Mouse (Mus musculus): Measurements from ENCODE around the gene Ly6g6e. TPM values are rescaled to one million over a fixed set of nuclear protein-coding genes. Genes with fewer than 3 reads are reported as not detected.

Ly6g6e gene
- total RNA-seq, 1 experiment from 2014 or later, result not detected

DNA sequence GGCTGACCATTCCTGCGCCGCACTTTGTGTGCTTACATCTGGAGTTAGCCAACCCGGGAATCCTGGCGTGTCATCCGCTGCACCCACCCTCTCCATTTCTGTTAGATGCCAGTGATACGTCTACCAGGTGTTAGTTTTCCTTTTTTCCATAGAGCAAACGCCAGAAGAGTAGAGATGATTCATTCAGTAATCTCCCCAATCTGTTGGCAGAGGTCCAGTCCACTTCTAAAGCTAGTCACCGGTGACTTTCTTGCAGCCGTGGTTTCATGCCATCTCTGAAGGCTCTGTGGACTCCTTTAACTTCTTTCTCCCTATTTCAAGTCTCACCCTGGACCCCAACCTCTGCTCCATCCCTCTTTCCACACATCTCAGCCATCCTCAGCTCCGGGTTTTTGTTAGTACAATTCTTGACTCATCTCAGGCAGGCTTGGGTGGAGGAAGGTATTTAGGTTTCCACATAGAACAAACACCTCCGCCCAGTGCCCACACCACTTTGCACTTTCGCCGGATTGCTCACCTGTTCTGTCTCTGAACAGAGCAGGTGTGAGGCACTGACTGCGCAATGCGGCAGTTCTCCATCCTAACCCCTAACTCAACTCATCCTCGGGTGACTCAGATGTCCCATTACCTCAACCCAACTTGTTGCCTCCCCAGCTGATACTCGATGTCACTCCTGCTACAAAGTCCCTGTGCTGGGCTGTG lies 8.3 kb upstream of the Ly6g6e start:
- no peak for ATAC-seq (replicated peaks; ENCODE audit: low read depth, poor library complexity, severe bottlenecking)

DNA sequence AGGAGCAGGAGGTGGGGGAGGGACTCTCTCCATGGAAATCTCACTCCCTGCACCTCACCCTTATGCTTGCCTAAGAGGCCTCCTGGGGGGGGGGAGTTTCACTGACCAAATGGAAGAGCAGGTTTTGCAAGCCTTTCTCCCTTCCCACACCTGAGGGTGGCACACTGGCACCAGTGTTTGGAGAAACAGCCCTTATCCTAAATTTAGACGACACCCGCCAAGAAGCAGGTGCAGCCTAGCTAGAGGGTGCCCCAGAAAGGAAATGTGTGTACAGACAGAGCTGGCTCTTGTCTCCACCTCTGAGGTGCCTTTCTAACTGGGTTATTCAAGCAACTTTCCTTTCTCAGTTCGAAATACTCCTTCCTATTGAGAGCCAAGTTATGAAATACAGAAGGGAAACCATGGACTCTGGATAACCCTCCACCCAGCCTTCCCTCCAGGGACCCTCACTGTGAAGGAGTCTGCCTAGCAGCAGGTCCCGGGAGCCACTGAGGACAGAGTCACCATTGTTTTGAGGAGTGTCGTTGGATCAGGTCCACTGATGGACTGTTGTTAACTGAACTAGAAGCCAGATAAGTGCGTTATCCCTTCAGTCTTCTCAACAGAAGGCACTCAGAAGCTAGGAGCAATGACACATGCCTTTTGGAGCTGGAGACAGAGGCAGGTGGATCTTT lies 6.0 kb upstream of the Ly6g6e start:
- no peak for ATAC-seq (replicated peaks; ENCODE audit: low read depth, poor library complexity, severe bottlenecking)

DNA sequence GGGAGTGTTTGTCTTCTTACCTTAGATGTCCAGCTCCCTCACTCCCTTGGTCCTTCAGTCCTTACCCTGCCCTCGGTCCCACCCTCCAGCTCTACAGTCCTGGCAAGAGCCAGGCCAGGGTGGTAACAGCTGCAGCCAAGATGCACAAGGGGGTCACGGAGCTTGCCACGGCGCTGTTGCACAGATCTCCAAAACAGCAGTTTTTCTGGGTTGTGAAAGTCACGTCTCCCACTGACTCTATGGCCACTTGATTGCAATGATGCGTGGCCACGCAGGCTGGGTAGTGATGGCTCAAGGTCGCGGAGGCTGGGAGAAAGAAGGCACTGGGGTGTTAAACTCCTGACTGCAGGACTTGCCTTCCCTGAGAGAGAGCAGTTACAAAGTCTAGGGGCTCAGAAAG lies 5.2 kb upstream of the Ly6g6e start:
- no peak for ATAC-seq (replicated peaks; ENCODE audit: low read depth, poor library complexity, severe bottlenecking)

DNA sequence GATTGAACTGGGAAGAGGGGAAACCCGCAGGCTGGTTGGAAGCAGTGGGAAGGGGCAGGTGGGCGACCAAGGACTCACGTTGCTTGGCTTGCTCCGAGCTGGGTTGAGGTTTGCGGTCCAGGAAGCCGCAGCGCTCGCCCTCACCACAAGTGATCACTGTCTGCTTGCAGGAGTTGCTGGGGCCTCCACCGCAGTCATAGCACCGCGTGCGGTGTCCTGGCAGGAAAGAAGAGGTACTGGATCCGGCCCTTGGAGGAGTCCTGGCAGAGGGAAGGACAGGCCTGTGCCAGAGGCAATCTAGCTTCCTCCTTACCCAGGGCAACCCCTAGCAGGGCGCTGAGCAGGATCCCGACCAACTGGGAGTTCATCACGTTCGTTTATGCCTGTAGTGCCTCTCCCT lies 2.6 kb upstream of the Ly6g6e start:
- peak; percentile 65 for ATAC-seq (replicated peaks; ENCODE audit: low read depth, poor library complexity, severe bottlenecking)

DNA sequence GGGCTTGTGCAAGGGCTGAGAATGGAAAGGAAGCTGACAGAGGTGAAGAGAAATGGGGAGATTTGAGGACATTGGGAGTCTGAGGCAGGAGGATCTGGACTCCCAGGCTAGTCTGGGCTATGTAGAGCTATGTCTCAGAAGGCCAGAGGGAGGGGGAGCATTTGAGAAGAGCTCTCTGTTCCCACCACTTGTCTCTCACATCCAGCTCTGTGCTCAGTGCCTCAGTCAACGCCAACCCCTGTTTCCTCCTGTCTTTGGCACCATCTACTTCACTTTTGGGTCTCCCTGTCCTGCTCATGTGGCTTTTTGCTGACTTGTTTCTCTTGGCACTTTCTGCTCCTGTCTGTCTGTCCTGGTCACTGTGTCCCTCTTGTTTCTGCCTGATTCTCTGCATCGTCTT lies 583 bp downstream of the Ly6g6e start:
- ATAC-seq (replicated peaks; ENCODE audit: low read depth, poor library complexity, severe bottlenecking), result no peak

DNA sequence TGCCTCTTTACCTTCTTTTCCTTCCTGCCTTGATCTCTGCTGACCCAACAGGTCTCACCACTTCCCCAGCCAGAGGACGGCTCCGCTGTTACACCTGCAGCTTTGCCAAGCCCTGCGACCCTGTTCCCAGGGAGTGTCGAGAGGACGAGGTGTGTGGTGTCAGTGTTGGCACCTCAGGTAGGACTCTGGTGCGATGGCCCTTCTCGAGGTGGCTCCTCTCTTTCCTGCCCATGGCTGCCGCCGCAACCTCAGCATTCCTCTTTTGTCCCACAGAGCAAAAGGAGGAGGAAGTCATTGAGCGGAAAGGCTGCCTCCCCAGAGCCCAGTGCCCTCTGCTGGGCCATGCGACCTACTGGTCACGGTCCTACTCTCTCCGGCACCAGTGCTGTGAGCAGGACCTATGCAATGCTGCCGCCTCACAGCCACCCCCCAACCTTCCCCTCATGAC lies 1.1 kb downstream of the Ly6g6e start, which contains the start of gene Ly6g6d:
Gene Ly6g6d (minus strand): TSS at position 280 of the 448 bp plus-strand sequence.
- ATAC-seq (replicated peaks; ENCODE audit: low read depth, poor library complexity, severe bottlenecking), result peak; percentile 16; the same call in 1 of the 2 replicates

DNA sequence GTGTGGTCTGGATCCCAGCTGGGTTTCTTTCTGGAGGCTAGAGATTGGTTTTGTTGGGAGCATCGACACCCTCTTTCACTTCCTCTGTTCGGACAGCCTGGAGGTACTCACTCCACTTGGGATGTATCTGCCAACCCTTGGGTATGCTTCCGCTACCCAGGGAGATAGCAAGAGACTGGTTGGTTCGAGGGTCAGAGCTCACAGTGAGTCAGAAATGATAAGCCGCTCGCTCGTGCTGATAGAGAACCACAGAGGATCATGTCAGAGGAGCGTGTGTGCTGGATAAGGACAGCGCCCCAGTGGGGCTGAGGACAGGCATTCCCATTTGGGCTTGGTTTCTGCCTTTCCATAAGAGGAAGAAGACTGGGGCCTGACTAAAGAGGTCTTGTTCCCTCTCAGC lies 3.1 kb downstream of the Ly6g6e start:
- ATAC-seq (replicated peaks; ENCODE audit: low read depth, poor library complexity, severe bottlenecking), result peak; percentile 80

DNA sequence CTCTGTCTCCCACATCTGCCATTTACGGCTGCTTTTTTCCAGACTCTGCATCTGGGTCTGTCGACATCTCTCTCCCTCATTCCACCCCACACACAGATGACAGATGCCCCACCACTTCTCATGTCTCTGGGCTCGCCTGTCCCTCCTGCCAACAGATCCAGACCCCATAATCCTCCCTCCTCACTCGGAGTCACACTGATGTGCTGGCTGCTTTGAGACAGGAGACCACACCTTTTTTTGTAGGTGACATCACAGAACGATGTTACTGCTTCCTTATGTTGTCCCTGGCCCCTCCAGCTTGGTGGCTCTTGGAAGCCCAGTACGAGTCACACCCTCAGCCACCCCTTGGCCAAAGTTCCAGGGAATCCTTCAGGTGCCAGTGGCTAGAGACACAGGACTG lies 3.5 kb downstream of the Ly6g6e start:
- ATAC-seq (replicated peaks; ENCODE audit: low read depth, poor library complexity, severe bottlenecking), result peak; percentile 9; the same call in 1 of the 2 replicates

DNA sequence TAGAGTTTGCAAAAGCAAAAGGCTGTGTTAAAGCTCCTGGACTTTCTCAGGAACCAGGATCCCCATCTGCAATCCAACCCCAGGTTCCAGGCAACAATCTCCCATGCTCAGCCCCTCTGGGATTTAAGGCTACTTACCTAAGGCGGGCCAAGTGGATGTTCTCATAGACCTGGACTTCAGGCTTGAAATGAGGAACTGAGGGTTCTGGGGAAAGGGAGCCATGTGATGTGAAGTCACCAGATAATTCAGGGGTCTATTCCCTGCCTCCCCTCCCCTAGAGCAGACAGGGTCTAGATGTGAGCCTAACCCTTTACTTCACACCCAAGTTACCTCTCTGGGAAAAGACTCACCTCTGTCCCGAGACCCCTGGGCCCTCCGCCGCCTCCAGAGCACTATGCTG lies 4.0 kb downstream of the Ly6g6e start:
- no peak for ATAC-seq (replicated peaks; ENCODE audit: low read depth, poor library complexity, severe bottlenecking)

DNA sequence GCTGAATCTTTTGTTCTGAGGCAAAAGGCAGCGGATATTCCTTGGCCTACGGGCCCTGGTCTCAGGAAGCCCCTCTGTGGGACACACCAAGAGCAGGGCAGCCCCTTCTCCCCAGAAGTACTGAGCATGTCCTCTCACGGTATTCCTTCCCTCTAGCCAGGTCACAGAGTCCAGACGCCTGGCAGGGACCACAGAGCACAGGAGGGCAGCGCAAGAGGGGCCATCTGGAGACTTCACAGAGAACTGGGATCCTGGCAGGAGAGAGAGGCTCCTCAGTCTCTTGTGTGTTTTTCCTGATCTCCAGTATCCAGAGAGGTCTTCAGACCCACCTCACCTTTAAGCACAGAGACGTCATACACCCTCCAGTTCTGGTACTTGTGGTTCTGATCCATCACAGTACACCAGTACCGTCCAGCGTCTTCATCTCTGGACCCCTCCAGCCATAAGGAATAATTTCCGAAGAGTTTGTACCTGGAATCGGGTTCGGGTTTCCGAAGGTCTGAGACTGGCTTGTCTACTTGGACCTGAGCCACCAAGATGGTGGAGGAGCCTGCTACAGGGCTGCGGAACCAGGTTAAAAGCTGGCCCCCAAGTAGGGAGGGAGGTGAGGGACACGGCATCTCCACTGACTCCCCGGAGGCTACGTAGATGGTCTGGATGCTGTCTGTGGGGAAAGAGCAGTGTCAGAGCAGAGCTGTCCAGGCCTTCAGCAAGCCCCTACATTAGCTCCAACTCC lies 6.3 kb downstream of the Ly6g6e start:
- no peak for ATAC-seq (replicated peaks; ENCODE audit: low read depth, poor library complexity, severe bottlenecking)

DNA sequence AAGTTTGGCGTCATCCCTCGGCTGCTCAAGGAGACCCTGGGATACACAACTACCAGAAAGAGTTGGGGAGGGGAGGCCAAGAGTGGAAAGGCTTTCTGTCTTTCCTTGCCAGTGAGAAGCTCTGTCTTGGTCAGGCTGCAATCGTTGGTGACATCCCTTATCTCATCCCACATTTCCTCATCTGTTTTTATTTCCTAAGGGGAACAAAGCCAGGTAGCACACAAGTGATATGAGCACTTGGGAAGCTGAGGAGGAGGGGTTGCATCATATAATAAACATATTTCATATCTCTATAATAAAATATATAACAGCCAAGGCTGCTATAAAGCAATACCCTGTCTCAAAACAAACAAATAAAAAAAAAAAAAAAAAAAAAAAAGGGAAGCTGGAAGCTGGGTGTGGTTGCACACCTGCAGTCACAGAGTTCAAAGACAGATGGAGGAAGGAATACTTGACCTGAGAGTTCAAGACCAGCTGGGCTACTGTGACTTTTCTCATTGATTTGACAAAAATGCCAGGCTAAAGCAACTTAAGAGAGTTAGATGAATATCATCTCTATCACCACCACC lies 7.3 kb downstream of the Ly6g6e start:
- no peak for ATAC-seq (replicated peaks; ENCODE audit: low read depth, poor library complexity, severe bottlenecking)

DNA sequence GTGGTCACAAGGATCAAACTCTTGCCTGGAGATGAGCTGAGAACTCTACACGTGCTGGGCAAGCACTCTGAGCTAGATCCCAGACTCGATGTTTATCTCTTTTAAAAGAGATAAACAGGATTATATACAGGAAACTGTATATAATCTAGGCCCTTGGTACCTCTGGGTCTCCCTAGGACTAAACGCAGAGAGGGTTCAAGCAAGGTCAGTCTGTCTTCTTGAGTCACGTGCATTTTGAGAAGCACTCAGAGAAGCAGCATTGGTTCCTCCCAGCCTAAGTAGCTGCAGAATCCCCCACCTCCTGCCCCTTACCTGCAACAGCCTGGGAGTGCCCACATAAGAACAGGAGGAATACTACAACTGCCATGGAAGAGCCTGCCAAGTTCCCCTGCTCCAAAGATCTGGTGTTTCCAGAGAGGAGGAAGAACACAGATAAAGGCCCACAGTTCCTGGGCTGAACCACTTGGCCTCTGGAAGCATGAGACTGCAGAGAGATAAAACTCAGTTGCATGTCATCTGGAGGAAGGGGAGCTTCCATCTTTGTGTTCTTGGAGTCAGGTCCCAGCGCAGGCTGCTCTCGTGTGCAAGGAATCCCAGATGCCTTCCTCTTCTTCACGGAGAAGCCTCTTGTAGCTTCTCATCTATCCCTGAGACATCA lies 8.6 kb downstream of the Ly6g6e start, which contains the start of gene Ly6g6f:
Gene Ly6g6f (minus strand): TSS at position 403 of the 658 bp plus-strand sequence.
- ATAC-seq (replicated peaks; ENCODE audit: low read depth, poor library complexity, severe bottlenecking), result no peak

DNA sequence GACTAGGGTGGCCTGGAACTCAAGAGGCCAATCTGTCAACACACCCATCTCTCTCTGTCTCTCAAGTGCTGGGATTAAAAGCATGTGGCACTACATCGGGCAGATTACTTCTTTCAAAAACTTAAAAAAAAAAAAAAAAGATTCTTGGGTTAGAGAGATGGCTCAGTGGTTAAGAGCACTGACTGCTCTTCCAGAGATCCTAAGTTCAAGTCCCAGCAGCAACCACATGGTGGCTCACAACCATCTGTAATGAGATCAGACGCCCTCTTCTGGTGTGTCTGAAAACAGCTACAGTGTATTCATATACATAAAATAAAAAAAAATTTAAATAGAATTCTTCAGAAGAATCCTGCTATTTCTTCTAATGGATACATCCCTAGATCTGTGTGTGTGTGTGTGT lies 11.4 kb downstream of the Ly6g6e start:
- ATAC-seq (replicated peaks; ENCODE audit: low read depth, poor library complexity, severe bottlenecking), result no peak

DNA sequence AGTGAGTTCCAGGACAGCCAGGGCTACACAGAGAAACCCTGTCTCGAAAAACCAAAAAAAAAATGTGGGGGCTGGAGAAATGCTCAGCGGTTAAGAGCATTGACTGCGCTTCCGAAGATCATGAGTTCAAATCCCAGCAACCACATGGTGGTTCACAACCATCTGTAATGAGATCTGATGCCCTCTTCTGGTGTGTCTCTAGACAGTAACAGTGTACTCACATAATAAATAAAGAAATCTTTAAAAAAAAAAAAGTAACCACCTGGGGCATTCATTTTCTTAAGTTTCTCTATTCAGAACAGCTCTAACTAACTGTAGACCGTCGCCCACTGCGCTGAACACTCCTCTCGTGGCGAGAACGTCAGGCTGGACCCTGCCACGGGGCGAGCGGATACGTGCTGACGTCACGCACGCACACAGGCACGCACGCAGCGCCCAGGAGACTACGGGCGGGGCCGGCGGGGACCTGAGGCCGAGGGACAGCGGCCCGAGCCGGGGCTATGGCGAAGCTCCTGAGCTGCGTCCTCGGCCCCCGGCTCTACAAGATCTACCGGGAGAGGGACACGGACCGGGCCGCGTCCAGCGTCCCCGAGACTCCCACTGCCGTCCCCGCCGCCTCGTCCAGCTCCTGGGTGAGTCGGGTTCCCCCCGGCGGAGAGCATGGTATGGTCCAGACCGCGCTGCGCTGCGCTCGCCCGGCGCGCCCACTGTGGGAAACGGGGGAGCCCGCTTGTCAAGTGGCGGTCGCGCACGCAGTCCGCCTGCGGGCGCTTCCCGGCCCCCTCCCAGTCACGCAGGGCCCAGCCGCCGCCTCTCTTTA lies 12.3 kb downstream of the Ly6g6e start, which contains the start of gene Abhd16a:
Gene Abhd16a (plus strand): TSS at position 439 of the 820 bp plus-strand sequence.
- peak; percentile 94 for ATAC-seq (replicated peaks; ENCODE audit: low read depth, poor library complexity, severe bottlenecking)

DNA sequence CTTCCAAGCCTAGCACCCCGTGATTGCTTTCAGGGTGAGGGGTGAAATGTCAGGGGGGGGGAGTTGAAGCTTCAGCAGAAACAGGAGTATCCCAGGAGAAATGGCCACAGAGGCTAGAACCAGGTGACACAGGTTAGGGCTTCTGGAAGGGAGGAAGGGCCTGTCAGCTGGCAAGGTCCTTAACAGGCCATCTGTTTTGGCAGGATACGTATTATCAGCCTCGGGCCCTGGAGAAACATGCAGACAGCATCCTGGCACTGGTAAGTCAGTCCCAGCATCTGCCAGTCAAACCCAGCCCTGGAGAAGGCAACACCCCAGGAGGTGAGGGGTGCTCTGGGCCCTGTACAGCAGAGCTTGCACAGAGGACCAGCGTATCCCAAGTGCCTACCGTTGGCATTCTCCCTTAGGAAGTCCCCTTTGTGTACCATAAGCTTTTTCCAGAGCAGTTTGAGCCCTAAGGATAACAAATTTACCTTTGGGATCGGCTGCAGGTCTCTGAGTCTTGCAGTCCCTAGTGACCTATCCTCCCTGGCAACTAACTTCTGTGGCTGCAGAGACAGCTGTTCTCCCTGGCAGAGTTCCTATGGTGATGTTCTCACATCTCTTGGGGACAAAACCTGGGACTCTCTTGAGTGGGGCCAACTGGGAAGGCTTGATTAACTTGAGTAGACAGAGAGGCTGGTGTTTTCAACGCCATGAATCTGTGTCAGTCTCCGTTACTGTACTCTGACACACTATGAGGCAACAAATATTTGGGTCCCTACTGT lies 13.6 kb downstream of the Ly6g6e start:
- peak; percentile 16; the same call in 1 of the 2 replicates for ATAC-seq (replicated peaks; ENCODE audit: low read depth, poor library complexity, severe bottlenecking)

DNA sequence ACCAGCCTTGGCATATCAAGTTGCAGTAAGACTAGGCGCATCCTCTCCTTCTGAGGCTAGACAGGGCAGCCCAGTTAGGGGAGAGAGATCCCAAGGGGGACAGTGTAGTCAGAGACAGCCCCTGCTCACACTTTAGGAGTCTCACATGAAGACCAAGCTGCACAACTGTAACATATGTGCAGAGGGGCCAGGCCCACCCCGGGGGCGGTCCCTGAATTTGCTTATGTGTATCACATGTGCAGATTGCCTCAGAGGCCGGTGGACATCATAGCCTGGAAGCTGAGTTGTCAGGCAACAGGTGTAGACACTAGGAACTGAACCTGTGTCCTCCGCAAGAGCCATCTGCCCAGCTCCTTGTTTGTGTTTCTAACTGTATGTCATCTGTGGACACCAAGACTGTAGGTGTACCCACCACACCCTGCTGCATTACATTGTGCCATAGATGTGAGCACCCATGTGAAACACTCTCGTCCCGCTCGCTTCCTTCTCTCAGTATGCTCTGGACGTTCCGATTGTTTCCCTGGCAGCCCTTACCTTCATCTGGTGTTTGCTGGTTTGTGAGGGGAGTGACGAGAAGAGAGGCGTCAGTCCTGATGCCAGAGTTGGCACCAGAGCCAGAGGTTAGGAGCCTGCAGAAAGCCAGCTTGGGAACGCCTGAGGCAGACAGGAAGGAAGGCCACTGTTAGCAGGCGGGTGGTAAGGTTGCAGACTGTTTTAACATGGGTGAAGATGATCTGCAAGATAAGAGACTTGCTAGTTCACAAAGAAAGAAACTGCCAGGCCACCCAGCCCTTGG lies 15.9 kb downstream of the Ly6g6e start:
- ATAC-seq (replicated peaks; ENCODE audit: low read depth, poor library complexity, severe bottlenecking), result no peak
